Mouse (Mus musculus) intestine, embryonic 15.5 days (tissue): ENCODE measurements around the gene Ntng2. TPM values are rescaled to one million over a fixed set of nuclear protein-coding genes. Genes with fewer than 3 reads are reported as not detected.

Source experiments
- ATAC-seq: fragments of 200-750 bp; cut with Nextera tagmentation; 2 replicates; pipeline ENCODE4 v1.8.0; 2017; ENCODE audit warnings: moderate TSS enrichment, moderate library complexity
- H3K27ac ChIP-seq: fragments of 300-500 bp; sonication (generic); 2 replicates; pipeline ENCODE4 v1.5.1; 2015; ENCODE audit warnings: mild to moderate bottlenecking, inconsistent platforms
- H3K27me3 ChIP-seq: fragments of 300-500 bp; sonication (generic); replicated peaks from 2 replicates; pipeline ENCODE4 v1.6.1; 2015; ENCODE audit warnings: inconsistent platforms
- H3K36me3 ChIP-seq: fragments of 300-500 bp; sonication (generic); 2 replicates; pipeline ENCODE4 v1.6.1; 2015; ENCODE audit warnings: inconsistent platforms
- H3K4me1 ChIP-seq: fragments of 300-500 bp; sonication (generic); replicated peaks from 2 replicates; pipeline ENCODE4 v1.6.1; 2015; ENCODE audit warnings: inconsistent platforms
- H3K4me2 ChIP-seq: fragments of 300-500 bp; sonication (generic); replicated peaks from 2 replicates; pipeline ENCODE4 v1.6.1; 2015; ENCODE audit warnings: mild to moderate bottlenecking, inconsistent platforms
- H3K4me3 ChIP-seq: fragments of 300-500 bp; sonication (generic); replicated peaks from 2 replicates; pipeline ENCODE4 v1.5.1; 2015; ENCODE audit warnings: inconsistent platforms
- H3K9ac ChIP-seq: fragments of 300-500 bp; sonication (generic); 2 replicates; pipeline ENCODE4 v1.6.1; 2015; ENCODE audit warnings: inconsistent platforms
- H3K9me3 ChIP-seq: fragments of 300-500 bp; sonication (generic); 2 replicates; pipeline ENCODE4 v1.6.1; 2016; ENCODE audit warnings: inconsistent platforms
- WGBS: fragments of 180-500 bp; shearing (Covaris S2); methylation state at CpG from one replicate; pipeline ENCODE4 v1.1.7; 2015; 5-methylcytosine and 5-hydroxymethylcytosine counted together
- polyA plus RNA-seq: library from polyadenylated mRNA; unstranded; fragments of >200 nt; fragmentation: Nextera tagmentation; extraction: Ambion mirVana; gene quantifications from 2 replicates; pipeline ENCODE4 v1.2.1, GENCODE M21; 2015

The Ntng2 gene
- polyA plus RNA-seq, 1 experiment from 2014 or later: 0.26 TPM

GRCm38 (mm10) chr2:29174887-29175286, 77.9 kb downstream of the Ntng2 start:
- no peak overlapping the region for H3K4me2 ChIP-seq
- peaks cover 26% of the 10 kb centered on the region for H3K36me3 ChIP-seq
- H3K4me3 ChIP-seq: no peak overlapping the region
- peak; percentile 78 for ATAC-seq
- H3K9ac ChIP-seq: no peak overlapping the region
- H3K9me3 ChIP-seq: no peaks in the 10 kb centered on the region
- H3K27ac ChIP-seq: no peak overlapping the region
- WGBS: 66% methylated on average over 3 of the region's 3 CpGs
- H3K4me1 ChIP-seq: no peaks in the 10 kb centered on the region
- H3K27me3 ChIP-seq: no peaks in the 10 kb centered on the region

GRCm38 (mm10) chr2:29168067-29168466, 84.7 kb downstream of the Ntng2 start:
- Histone ChIP-seq H3K36me3 (peaks cover 16% of the 10 kb centered on the region), H3K4me2 (no peak overlapping the region), H3K27me3 (no peaks in the 10 kb centered on the region), H3K4me1 (no peaks in the 10 kb centered on the region), H3K4me3 (no peak overlapping the region), H3K27ac (no peak overlapping the region), H3K9ac (no peak overlapping the region), H3K9me3 (no peaks in the 10 kb centered on the region)
- ATAC-seq: no peak
- WGBS: 92% methylated on average over 5 of the region's 5 CpGs

GRCm38 (mm10) chr2:29151941-29152340, 100.9 kb downstream of the Ntng2 start:
- Histone ChIP-seq H3K36me3 (peaks cover 6% of the 10 kb centered on the region; the same call in 1 of the 2 replicates), H3K9ac (no peak overlapping the region), H3K27ac (no peak overlapping the region), H3K4me3 (no peak overlapping the region), H3K4me2 (no peak overlapping the region), H3K4me1 (no peaks in the 10 kb centered on the region), H3K27me3 (no peaks in the 10 kb centered on the region), H3K9me3 (no peaks in the 10 kb centered on the region)
- ATAC-seq: no peak
- 63% methylated on average over 2 of the region's 2 CpGs for WGBS

Other genes starting within 250 kb of the Ntng2 start
- gene Cfap77, start 197.9 kb downstream of the Ntng2 start, polyA plus RNA-seq: 0.25 and 0.54 TPM in 2 replicates
- 9.1 and 9.6 TPM in 2 replicates for gene Ttf1, start 192.7 kb downstream of the Ntng2 start, polyA plus RNA-seq
- gene Setx, start 128.8 kb downstream of the Ntng2 start, polyA plus RNA-seq: 6.9 and 7.2 TPM in 2 replicates
- gene Med27, start 93.8 kb upstream of the Ntng2 start, polyA plus RNA-seq: 38.8 and 42.4 TPM in 2 replicates